ENCODE assay signal across 13 mouse cellular contexts in genomic region chr5:105587471-105587870, GRCm38 (mm10).
DNase-seq lines count a peak whose midpoint lies in the region; ATAC-seq and TF ChIP-seq lines count a peak whose summit lies in the region.
"Had no signal": no experiment of that assay in that cellular context is flagged by ENCODE, and none has a peak within 500 bp of the region (broad histone marks: within the 10 kb centered on the region; RNA-seq: fewer than 3 reads in every experiment).

No protein-coding gene starts in this region.

- H3K36me3 ChIP-seq in intestine, embryonic 14.5 days (ENCODE audit: control insufficient read depth, insufficient read depth, low read length): no peaks in the 10 kb centered on the region
- no peaks in the 10 kb centered on the region for H3K36me3 ChIP-seq in intestine, embryonic 15.5 days
- H3K36me3 ChIP-seq in midbrain, embryonic 14.5 days (ENCODE audit: control insufficient read depth, insufficient read depth, low read length): no peaks in the 10 kb centered on the region
- H3K36me3 ChIP-seq in midbrain, embryonic 11.5 days (ENCODE audit: control insufficient read depth, insufficient read depth, low read length): no peaks in the 10 kb centered on the region
- no peaks in the 10 kb centered on the region for H3K36me3 ChIP-seq in small intestine, adult 2 months (ENCODE audit: control insufficient read depth, insufficient read depth, low read length)

- ATAC-seq in CD4-positive, CD25-positive, alpha-beta regulatory T cell, adult 4 months: no peak
- ATAC-seq in intestine, embryonic 14.5 days (replicated peaks; ENCODE audit: low FRiP score, low TSS enrichment, low read depth): no peak
- no peak for ATAC-seq in intestine, embryonic 15.5 days
- ATAC-seq in midbrain, embryonic 14.5 days (ENCODE audit: low FRiP score, low TSS enrichment): no peak
- ATAC-seq in midbrain, embryonic 11.5 days (ENCODE audit: low FRiP score): no peak

- H3K9me3 ChIP-seq in intestine, embryonic 14.5 days (ENCODE audit: control insufficient read depth, low read length): no peaks in the 10 kb centered on the region
- no peaks in the 10 kb centered on the region for H3K9me3 ChIP-seq in intestine, embryonic 15.5 days
- H3K9me3 ChIP-seq in midbrain, embryonic 14.5 days (ENCODE audit: control insufficient read depth, low read length): no peaks in the 10 kb centered on the region
- no peaks in the 10 kb centered on the region for H3K9me3 ChIP-seq in midbrain, embryonic 11.5 days (ENCODE audit: control insufficient read depth, low read length)

- no peak overlapping the region for H3K4me2 ChIP-seq in intestine, embryonic 14.5 days (ENCODE audit: low read length)
- no peak overlapping the region for H3K4me2 ChIP-seq in intestine, embryonic 15.5 days (replicated peaks)
- H3K4me2 ChIP-seq in midbrain, embryonic 14.5 days (ENCODE audit: low read length): no peak overlapping the region
- H3K4me2 ChIP-seq in midbrain, embryonic 11.5 days: no peak overlapping the region

- H3K4me1 ChIP-seq in intestine, embryonic 14.5 days (replicated peaks; ENCODE audit: control insufficient read depth, insufficient read depth, low read length): peaks cover 22% of the 10 kb centered on the region
- peaks cover 5% of the 10 kb centered on the region; the same call in 1 of the 2 replicates for H3K4me1 ChIP-seq in intestine, embryonic 15.5 days (replicated peaks)
- peaks cover 14% of the 10 kb centered on the region for H3K4me1 ChIP-seq in midbrain, embryonic 14.5 days (ENCODE audit: control insufficient read depth, insufficient read depth, low read length)
- H3K4me1 ChIP-seq in midbrain, embryonic 11.5 days (ENCODE audit: control insufficient read depth, insufficient read depth, low read length): peaks cover 6% of the 10 kb centered on the region; the same call in 1 of the 2 replicates
- no peaks in the 10 kb centered on the region for H3K4me1 ChIP-seq in small intestine, adult 2 months (ENCODE audit: control insufficient read depth, insufficient read depth, insufficient read length, low read length)

- DNase-seq in CD4-positive, CD25-positive, alpha-beta regulatory T cell, adult 2 months (ENCODE audit: low read depth, low spot score): peak; percentile 34
- no peak for DNase-seq in intestine, embryonic 14.5 days (ENCODE audit: low spot score)
- peak; percentile 64 for DNase-seq in midbrain, embryonic 14.5 days
- DNase-seq in midbrain, embryonic 11.5 days (ENCODE audit: low spot score, missing footprints): no peak
- DNase-seq in testis, postnatal 14 days (ENCODE audit: low spot score): no peak
- DNase-seq: cerebellum, adult 2 months; gastrocnemius, postnatal 10 days; retina, postnatal 1 day; thymus, postnatal 4 days had no signal

- no peak for TF ChIP-seq POLR2A in small intestine, adult 2 months (IDR thresholded peaks at IDR 0.05; ENCODE audit: low read depth, low read length)

- no peak for TF ChIP-seq CTCF in small intestine, adult 2 months (IDR thresholded peaks at IDR 0.05; ENCODE audit: extremely low read depth, insufficient read length, insufficient replicate concordance, low read depth, low read length)

- no peak overlapping the region for H3K4me3 ChIP-seq in intestine, embryonic 14.5 days (ENCODE audit: low read depth, low read length)
- H3K4me3 ChIP-seq in intestine, embryonic 15.5 days (replicated peaks): no peak overlapping the region
- no peak overlapping the region for H3K4me3 ChIP-seq in midbrain, embryonic 14.5 days (replicated peaks; ENCODE audit: low read depth, low read length)
- no peak overlapping the region for H3K4me3 ChIP-seq in midbrain, embryonic 11.5 days (ENCODE audit: low read depth, low read length)
- H3K4me3 ChIP-seq in small intestine, adult 2 months (ENCODE audit: low read depth, low read length): no peak overlapping the region

- H3K9ac ChIP-seq in intestine, embryonic 14.5 days (ENCODE audit: low read length): no peak overlapping the region
- no peak overlapping the region for H3K9ac ChIP-seq in intestine, embryonic 15.5 days
- H3K9ac ChIP-seq in midbrain, embryonic 14.5 days (replicated peaks; ENCODE audit: low read length): no peak overlapping the region
- H3K9ac ChIP-seq in midbrain, embryonic 11.5 days (ENCODE audit: low read length): no peak overlapping the region

- H3K27ac ChIP-seq in intestine, embryonic 14.5 days (ENCODE audit: low read depth): peak overlapping the region; percentile 51; the same call in 1 of the 2 replicates
- H3K27ac ChIP-seq in intestine, embryonic 15.5 days: no peak overlapping the region
- 0 out of 2 replicates have a peak overlapping the region, but pooled peaks have one; percentile 26 for H3K27ac ChIP-seq in midbrain, embryonic 14.5 days (replicated peaks; ENCODE audit: low read depth, low read length)
- no peak overlapping the region for H3K27ac ChIP-seq in midbrain, embryonic 11.5 days (ENCODE audit: low read depth, low read length)
- H3K27ac ChIP-seq in small intestine, adult 2 months (ENCODE audit: insufficient read depth, low read depth, low read length): peak overlapping the region; percentile 56; the same call in 1 of the 2 replicates
- H3K27ac ChIP-seq: macrophage had no signal

- 75% methylated on average over 6 of the region's 6 CpGs for WGBS in intestine, embryonic 14.5 days
- 77% methylated on average over 6 of the region's 6 CpGs for WGBS in intestine, embryonic 15.5 days
- 75% methylated on average over 6 of the region's 6 CpGs for WGBS in midbrain, embryonic 14.5 days
- 77% methylated on average over 6 of the region's 6 CpGs for WGBS in midbrain, embryonic 11.5 days
- 84% methylated on average over 6 of the region's 6 CpGs for WGBS in small intestine, adult 2 months

- H3K27me3 ChIP-seq in intestine, embryonic 14.5 days (replicated peaks; ENCODE audit: control insufficient read depth, insufficient read depth, low read length): no peaks in the 10 kb centered on the region
- no peaks in the 10 kb centered on the region for H3K27me3 ChIP-seq in intestine, embryonic 15.5 days (replicated peaks)
- no peaks in the 10 kb centered on the region for H3K27me3 ChIP-seq in midbrain, embryonic 14.5 days (ENCODE audit: control insufficient read depth, insufficient read depth, low read length)
- no peaks in the 10 kb centered on the region for H3K27me3 ChIP-seq in midbrain, embryonic 11.5 days (ENCODE audit: control insufficient read depth, insufficient read depth, low read length)
- H3K27me3 ChIP-seq in small intestine, adult 2 months (ENCODE audit: control insufficient read depth, insufficient read depth, low read length): no peaks in the 10 kb centered on the region

Comparison
In these comparisons a context has a peak if more than half of its experiments do, and no peak if none do; other contexts are left out.
1. DNase-seq: peak in CD4-positive, CD25-positive, alpha-beta regulatory T cell, adult 2 months (single experiment) and midbrain, embryonic 14.5 days (single experiment); none in intestine, embryonic 14.5 days (single experiment), midbrain, embryonic 11.5 days (single experiment) and testis, postnatal 14 days (single experiment).
2. H3K27ac ChIP-seq: peak in intestine, embryonic 14.5 days (single experiment), midbrain, embryonic 14.5 days (single experiment) and small intestine, adult 2 months (single experiment); none in intestine, embryonic 15.5 days (single experiment) and midbrain, embryonic 11.5 days (single experiment).